Mouse (Mus musculus) liver, embryonic 11.5 days (tissue): ENCODE data around the gene Fbll1. TPM values are rescaled to one million over a fixed set of nuclear protein-coding genes. Genes with fewer than 3 reads are reported as not detected.
"Not testable (repeated sequence)": the region's sequence is repeated elsewhere in the genome, so short reads cannot be mapped to it uniquely, and the experiment has no call there.

Experiments used
- ATAC-seq: fragments of 200-750 bp; cut with Nextera tagmentation; replicated peaks from 2 replicates; pipeline ENCODE4 v1.8.0; 2017; ENCODE audit warnings: moderate number of reproducible peaks, mild to moderate bottlenecking, moderate TSS enrichment, moderate library complexity; ENCODE audit not compliant: low FRiP score
- DNase-seq: peaks from one replicate; pipeline ENCODE4 v3.0.0-alpha.2; 2017; ENCODE audit warnings: low spot score
- H3K27ac ChIP-seq: fragments of 300-500 bp; sonication (generic); 2 replicates; pipeline ENCODE4 v1.5.1; 2014; ENCODE audit warnings: mild to moderate bottlenecking, low read depth, low read length, control low read depth
- H3K27me3 ChIP-seq: fragments of 300-500 bp; sonication (generic); replicated peaks from 2 replicates; pipeline ENCODE4 v1.6.1; 2014; ENCODE audit warnings: low read length, mixed read lengths; ENCODE audit not compliant: control insufficient read depth, insufficient read depth
- H3K36me3 ChIP-seq: fragments of 300-500 bp; sonication (generic); 2 replicates; pipeline ENCODE4 v1.6.1; 2014; ENCODE audit warnings: mild to moderate bottlenecking, low read length, moderate library complexity, mixed read lengths; ENCODE audit not compliant: control insufficient read depth, insufficient read depth
- H3K4me1 ChIP-seq: fragments of 300-500 bp; sonication (generic); replicated peaks from 2 replicates; pipeline ENCODE4 v1.6.1; 2014; ENCODE audit warnings: low read length, mixed read lengths; ENCODE audit not compliant: control insufficient read depth, insufficient read depth
- H3K4me2 ChIP-seq: fragments of 300-500 bp; sonication (generic); 2 replicates; pipeline ENCODE4 v1.6.1; 2014; ENCODE audit warnings: mild to moderate bottlenecking, control low read depth, moderate library complexity
- H3K4me3 ChIP-seq: fragments of 300-500 bp; sonication (generic); 2 replicates; pipeline ENCODE4 v1.5.1; 2014; ENCODE audit warnings: low read depth, low read length, control low read depth
- H3K9ac ChIP-seq: fragments of 300-500 bp; sonication (generic); 2 replicates; pipeline ENCODE4 v1.6.1; 2014; ENCODE audit warnings: low read depth, low read length, control low read depth
- H3K9me3 ChIP-seq: fragments of 300-500 bp; sonication (generic); 2 replicates; pipeline ENCODE4 v1.6.1; 2016; ENCODE audit warnings: low read length, inconsistent platforms, mixed read lengths; ENCODE audit not compliant: control insufficient read depth
- WGBS: fragments of 180-500 bp; shearing (Covaris S2); extraction: QIAGEN DNeasy Blood & Tissue Kit; methylation state at CpG from one replicate; pipeline ENCODE4 v1.1.7; 2014; 5-methylcytosine and 5-hydroxymethylcytosine counted together
- polyA plus RNA-seq: library from polyadenylated mRNA; unstranded; fragments of >200 nt; fragmentation: Nextera tagmentation; extraction: Ambion mirVana; gene quantifications from 2 replicates; pipeline ENCODE4 v1.2.1, GENCODE M21; 2014

Fbll1 gene
- polyA plus RNA-seq, 1 experiment from 2014 or later: not detected

DNA sequence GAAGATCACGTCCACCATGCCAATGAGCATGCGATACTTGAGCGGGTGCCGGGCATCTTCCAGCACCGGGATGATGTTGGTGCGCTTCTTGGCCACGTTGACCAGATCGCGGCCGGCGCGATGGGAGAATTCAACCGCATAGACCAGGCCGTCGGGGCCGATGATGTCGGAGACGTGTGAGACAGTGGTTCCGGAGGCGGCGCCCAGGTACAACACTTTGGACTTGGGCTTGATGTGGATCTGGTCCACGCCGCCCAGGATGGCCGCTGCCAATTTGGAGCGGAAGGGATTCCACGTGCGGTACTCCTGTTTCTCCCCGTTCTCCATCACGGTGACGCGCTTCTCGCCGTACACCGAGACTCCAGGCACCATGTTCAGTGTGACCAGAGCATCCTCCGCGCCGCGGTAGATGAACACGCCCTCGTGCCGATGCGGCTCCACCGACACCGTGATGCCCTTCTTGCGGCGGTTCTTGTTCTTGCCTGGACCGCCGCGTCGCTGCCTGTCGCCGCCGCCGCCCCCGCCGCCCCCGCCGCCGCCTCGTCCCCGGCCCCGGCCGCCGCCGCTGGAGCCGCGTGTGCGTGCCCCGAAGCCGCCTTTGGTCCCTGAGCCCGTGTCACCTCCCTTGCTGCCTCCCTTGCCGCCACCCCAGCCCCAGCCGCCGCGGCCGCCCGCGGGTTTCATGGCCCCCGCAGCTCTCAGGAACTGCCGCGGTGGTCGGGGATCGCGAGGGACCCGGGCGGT, 761 bp downstream of the Fbll1 start:
- WGBS: 6% methylated on average over 84 of the region's 86 CpGs
- H3K4me1 ChIP-seq: peaks cover 7% of the 10 kb centered on the region; the same call in 1 of the 2 replicates
- no peak overlapping the region for H3K27ac ChIP-seq
- no peaks in the 10 kb centered on the region for H3K9me3 ChIP-seq
- peak overlapping the region; percentile 40 for H3K4me3 ChIP-seq
- no peak overlapping the region for H3K9ac ChIP-seq
- no peaks in the 10 kb centered on the region for H3K36me3 ChIP-seq
- ATAC-seq (no peak), DNase-seq (no peak)
- H3K4me2 ChIP-seq: peak overlapping the region; percentile 59
- H3K27me3 ChIP-seq: peaks cover 57% of the 10 kb centered on the region

DNA sequence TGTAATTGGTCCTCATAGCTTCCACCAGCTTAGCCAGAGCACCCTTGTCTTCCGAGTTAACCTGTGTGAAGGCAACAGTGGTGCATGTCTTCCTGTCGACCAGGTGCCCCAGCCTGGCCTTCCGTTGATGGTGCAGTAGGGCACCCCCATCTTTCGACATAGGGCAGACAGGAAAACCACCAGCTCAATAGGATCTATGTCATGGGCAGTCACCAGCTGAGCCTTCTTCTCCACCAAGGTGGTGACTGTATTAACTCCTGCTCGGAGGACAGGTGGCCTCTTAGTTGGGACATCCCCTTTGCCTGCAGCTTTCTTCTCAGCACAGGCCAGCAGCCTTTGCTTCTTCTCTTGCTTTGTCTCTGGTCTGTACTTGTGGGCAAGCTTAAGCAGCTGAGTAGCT, 5.9 kb downstream of the Fbll1 start:
- H3K4me1 ChIP-seq, H3K4me2 ChIP-seq, H3K27ac ChIP-seq, H3K9me3 ChIP-seq, DNase-seq, H3K4me3 ChIP-seq, H3K36me3 ChIP-seq, ATAC-seq, H3K9ac ChIP-seq: not testable (repeated sequence)
- 70% methylated on average over 5 of the region's 5 CpGs for WGBS
- peaks cover 33% of the 10 kb centered on the region for H3K27me3 ChIP-seq

DNA sequence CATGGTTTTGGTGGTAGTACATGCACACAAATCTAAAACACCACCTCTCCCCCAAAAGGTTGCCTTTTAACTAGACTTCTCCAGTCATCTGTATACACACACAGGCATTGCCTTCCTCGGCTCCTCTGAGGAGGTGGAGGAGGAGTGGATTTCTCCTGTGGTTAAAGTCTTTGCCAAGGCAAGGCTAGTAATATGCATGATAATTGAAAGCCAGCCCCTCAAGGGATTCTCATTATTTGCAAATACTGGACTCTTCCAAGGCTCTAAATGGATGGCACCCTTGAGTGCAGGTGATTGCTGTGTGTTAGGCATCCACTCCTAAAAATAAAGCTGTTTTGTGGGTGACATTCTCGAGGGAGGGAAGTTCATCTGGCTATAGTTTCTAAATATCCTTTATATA, 10.2 kb downstream of the Fbll1 start:
- Histone ChIP-seq H3K4me3 (no peak overlapping the region), H3K9ac (no peak overlapping the region), H3K27me3 (no peaks in the 10 kb centered on the region), H3K36me3 (peaks cover 15% of the 10 kb centered on the region; the same call in 1 of the 2 replicates), H3K27ac (no peak overlapping the region), H3K4me1 (no peaks in the 10 kb centered on the region), H3K9me3 (no peaks in the 10 kb centered on the region), H3K4me2 (no peak overlapping the region)
- 79% methylated on average over 2 of the region's 2 CpGs for WGBS
- DNase-seq: no peak
- no peak for ATAC-seq

DNA sequence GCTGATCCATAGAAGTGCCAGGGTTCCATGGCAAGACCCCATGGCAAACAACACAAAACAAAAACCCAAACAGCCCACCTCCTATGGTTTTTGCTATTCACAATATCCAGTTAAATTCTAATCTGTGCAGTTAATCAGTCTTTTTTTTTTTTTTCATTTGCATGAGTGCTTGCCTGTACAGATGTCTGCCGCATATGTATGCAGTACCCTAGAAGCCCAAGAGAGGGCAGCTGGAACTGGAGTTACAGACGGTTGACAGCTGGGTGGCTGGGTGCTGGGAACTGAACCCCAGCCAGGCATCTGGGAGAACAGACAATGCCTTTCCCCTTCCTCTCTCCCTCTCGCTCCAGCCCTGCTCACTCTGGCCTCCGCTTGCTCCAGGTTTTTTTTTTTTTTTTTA, 14.1 kb downstream of the Fbll1 start:
- Histone ChIP-seq H3K36me3 (peaks cover 32% of the 10 kb centered on the region), H3K4me1 (no peaks in the 10 kb centered on the region), H3K27me3 (no peaks in the 10 kb centered on the region), H3K27ac (no peak overlapping the region), H3K9me3 (no peaks in the 10 kb centered on the region), H3K4me3 (no peak overlapping the region), H3K4me2 (no peak overlapping the region), H3K9ac (no peak overlapping the region)
- WGBS: 98% methylated on average over 4 of the region's 4 CpGs
- DNase-seq (no peak), ATAC-seq (no peak)

DNA sequence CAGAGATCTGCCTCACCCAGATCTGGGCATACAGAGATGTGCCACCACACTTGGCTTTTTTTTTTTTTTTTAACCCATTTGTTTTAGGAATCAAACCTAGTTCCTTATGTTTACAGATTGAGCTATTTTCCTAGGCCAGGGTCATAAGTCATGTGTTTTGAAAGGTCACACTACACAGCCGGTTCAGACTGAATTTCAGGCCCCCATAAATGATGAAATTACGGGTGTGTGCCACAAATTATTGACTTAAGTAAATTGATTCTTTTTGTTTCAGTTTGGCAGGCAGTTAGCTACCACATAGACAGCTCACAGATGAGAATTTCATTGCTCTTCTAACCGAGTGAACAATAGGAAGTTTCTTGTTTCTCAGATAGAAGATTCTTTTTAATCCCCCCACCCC, 14.7 kb downstream of the Fbll1 start:
- H3K4me2 ChIP-seq: no peak overlapping the region
- no peak overlapping the region for H3K27ac ChIP-seq
- WGBS: 89% methylated on average over 3 of the region's 3 CpGs
- DNase-seq (no peak), ATAC-seq (no peak)
- H3K9me3 ChIP-seq: no peaks in the 10 kb centered on the region
- no peaks in the 10 kb centered on the region for H3K4me1 ChIP-seq
- H3K27me3 ChIP-seq: no peaks in the 10 kb centered on the region
- peaks cover 34% of the 10 kb centered on the region for H3K36me3 ChIP-seq
- no peak overlapping the region for H3K4me3 ChIP-seq
- H3K9ac ChIP-seq: no peak overlapping the region

DNA sequence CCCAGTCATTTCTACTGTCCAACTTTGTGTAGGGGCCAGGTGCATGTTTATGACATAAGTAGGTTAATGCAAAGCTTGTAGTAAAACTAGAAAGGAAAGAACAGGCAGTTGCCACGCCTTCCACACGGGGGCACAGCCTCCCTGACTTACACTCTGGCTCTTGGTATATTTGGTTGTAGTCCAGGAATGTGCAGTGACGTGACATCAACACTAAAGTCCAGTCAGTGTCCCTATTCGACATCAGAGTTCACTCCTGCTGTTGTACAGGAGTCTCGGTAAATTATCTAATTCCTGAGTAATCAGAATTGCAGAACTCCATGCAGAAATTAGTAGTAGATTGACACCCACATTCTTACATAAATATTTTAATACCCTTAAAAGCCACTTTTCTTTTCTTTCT, 15.6 kb downstream of the Fbll1 start:
- Histone ChIP-seq H3K27ac (no peak overlapping the region), H3K27me3 (no peaks in the 10 kb centered on the region), H3K4me2 (no peak overlapping the region), H3K4me1 (no peaks in the 10 kb centered on the region), H3K9me3 (no peaks in the 10 kb centered on the region), H3K36me3 (peaks cover 41% of the 10 kb centered on the region), H3K4me3 (no peak overlapping the region), H3K9ac (no peak overlapping the region)
- ATAC-seq (no peak), DNase-seq (no peak)
- WGBS: 90% methylated on average over 5 of the region's 5 CpGs

DNA sequence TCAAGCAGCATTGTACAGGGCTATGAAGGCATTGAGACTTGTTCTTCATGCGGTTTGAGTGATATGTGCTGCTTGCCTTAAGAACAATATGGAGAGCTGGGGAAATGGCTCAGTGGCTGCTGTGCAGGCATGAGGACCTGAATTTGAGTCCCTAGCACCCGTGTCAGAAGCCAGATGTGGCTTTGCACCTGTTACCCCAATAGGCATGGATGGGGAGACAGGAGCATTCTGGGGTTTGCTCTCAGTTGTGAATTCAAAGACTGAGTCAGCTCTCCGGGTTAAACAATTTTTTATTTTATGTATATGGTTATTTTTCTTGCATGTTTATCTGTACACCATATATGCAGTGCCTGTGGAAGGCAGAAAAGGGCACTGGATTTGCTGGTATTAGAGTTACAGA, 16.2 kb downstream of the Fbll1 start:
- Histone ChIP-seq H3K27ac (no peak overlapping the region), H3K27me3 (no peaks in the 10 kb centered on the region), H3K4me1 (no peaks in the 10 kb centered on the region), H3K9me3 (no peaks in the 10 kb centered on the region), H3K4me3 (no peak overlapping the region), H3K36me3 (peaks cover 47% of the 10 kb centered on the region), H3K4me2 (no peak overlapping the region), H3K9ac (no peak overlapping the region)
- WGBS: 95% methylated on average over 3 of the region's 3 CpGs
- ATAC-seq: no peak
- no peak for DNase-seq

DNA sequence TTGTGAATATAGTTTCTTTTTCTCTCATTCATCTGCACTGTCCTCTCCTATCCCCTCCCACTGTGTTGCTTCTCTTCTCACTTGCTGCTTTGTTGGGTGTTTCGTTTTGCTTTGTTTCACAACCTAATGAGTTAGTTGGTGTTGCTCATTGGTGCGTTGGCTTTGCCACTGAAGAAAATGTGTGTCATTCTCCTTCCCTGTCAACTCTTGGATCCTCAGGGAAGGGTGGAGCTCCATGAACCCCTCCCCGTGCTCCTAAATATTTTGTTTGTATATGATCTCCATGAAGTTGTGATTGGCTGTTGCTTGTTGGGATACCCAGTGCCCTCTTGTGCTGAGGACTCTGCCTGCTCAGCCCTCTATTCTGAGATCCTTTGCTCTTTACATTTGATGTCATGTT, 18.3 kb downstream of the Fbll1 start:
- no peaks in the 10 kb centered on the region for H3K9me3 ChIP-seq
- DNase-seq: no peak
- no peak overlapping the region for H3K27ac ChIP-seq
- no peaks in the 10 kb centered on the region for H3K27me3 ChIP-seq
- WGBS: 91% methylated on average over 3 of the region's 3 CpGs
- no peak overlapping the region for H3K4me2 ChIP-seq
- H3K9ac ChIP-seq: no peak overlapping the region
- no peak for ATAC-seq
- no peaks in the 10 kb centered on the region for H3K4me1 ChIP-seq
- H3K36me3 ChIP-seq: peaks cover 50% of the 10 kb centered on the region
- no peak overlapping the region for H3K4me3 ChIP-seq

DNA sequence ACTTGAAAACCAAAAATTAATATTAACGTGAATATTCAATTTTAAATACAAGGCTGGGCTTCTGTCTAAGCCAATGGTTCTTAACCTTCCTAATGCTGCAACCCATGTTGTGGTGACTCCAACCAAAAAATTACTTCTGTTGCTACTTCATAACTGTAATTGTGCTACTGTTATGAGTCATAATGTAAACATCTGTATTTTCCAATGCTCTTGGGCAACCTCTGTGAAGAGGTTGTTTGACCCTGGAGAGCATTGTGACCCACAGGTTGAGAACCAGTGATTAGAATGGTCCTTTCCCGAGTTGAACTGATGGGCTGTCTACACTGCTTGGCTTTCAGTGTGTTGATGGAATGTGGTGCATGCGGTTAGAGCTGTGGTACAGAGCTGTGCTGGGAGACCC, 22.2 kb downstream of the Fbll1 start:
- Histone ChIP-seq H3K9ac (no peak overlapping the region), H3K27me3 (no peaks in the 10 kb centered on the region), H3K9me3 (no peaks in the 10 kb centered on the region), H3K4me2 (no peak overlapping the region), H3K36me3 (peaks cover 26% of the 10 kb centered on the region), H3K4me1 (no peaks in the 10 kb centered on the region), H3K27ac (no peak overlapping the region), H3K4me3 (no peak overlapping the region)
- no peak for DNase-seq
- no peak for ATAC-seq
- WGBS: 94% methylated on average over 3 of the region's 3 CpGs
